Mouse (Mus musculus): ENCODE results near the gene Ttc8. TPM values are rescaled to one million over a fixed set of nuclear protein-coding genes. Genes with fewer than 3 reads are reported as not detected.

The Ttc8 gene
- polyA plus RNA-seq (2012; rRNA removed), result 36.1 and 38.7 TPM in 2 replicates

DNA sequence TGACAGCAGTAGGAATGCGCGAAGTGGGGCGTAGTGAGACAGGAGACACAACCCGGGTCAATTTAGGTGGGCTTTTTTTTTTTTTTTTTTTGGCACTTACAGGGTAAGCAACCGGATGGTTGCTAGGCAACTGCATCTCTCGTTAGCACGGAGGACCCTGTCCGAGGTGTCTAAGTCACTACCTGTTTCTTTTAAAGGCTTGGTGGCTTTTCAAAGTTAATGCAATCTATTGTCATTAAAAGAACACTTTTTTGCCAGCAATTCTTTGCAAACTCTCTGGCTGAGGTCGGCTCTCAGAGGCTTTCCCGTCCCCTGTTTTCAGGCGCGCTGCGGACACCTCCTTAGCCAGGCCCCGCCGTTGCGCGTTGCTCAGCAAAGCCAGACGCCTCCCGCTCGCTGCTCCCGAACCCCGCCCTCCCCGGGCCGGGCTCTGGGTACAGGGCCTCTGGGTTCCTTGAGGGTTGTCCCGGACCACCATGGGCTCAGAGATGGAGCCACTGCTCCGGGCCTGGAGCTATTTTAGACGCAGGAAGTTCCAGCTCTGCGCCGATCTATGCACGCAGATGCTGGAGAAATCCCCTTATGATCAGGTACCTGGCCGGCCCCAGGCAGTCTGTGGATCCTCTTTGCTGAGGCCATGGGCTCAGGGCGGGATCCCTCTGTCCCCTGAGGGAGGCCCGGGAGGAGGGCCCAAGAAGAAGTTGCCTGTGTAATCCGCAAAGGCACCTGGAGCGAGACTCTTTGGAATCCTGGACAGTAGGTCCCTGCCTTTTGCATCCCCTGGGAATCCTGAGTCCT is at the start of gene Ttc8:
Gene Ttc8, plus strand, starts transcription at position 381 of the 798 bp plus-strand sequence.
- WGBS, result under 1% methylated on average over 35 of the region's 35 CpGs
- Histone ChIP-seq H3K27me3 (replicated peaks; ENCODE audit: control insufficient read depth, insufficient read depth, low read length) (no peaks in the 10 kb centered on the region), H3K27ac (ENCODE audit: insufficient read depth, low read depth, low read length) (peak within 1 kb of the TSS; percentile 93), H3K4me1 (ENCODE audit: control insufficient read depth, insufficient read depth, low read length) (no peaks in the 10 kb centered on the region; the same call in 1 of the 2 replicates), H3K36me3 (ENCODE audit: control insufficient read depth, insufficient read depth, low read length) (no peaks in the 10 kb centered on the region), H3K4me3 (ENCODE audit: insufficient read depth, low read depth, low read length) (peak within 1 kb of the TSS; percentile 95)
- TF ChIP-seq POLR2A (IDR thresholded peaks at IDR 0.05; ENCODE audit: low read depth, low read length), result no peak
- DNase-seq, result peak; percentile 90

DNA sequence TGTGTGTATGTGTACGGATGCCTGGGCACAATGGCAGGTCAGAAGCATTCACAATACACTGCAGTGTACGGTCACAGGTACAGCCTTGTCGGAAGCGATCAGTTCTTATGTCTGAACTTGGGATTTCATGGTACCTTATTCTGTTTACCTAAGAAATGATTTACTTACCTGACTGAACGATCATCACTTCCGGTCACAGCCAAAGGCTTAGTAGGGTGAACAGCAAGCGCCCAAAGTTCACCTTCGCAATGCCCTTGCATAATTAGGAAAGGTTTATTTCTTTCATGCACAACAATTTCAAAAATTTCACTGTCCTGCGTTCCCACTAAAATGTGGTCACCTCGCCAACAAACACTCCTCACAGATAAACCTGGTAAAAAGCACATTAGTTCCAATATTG is 47.5 kb upstream of the Ttc8 start:
- Histone ChIP-seq H3K36me3 (ENCODE audit: control insufficient read depth, insufficient read depth, low read length) (no peaks in the 10 kb centered on the region; the same call in 1 of the 2 replicates), H3K4me3 (ENCODE audit: insufficient read depth, low read depth, low read length) (no peak overlapping the region), H3K27me3 (replicated peaks; ENCODE audit: control insufficient read depth, insufficient read depth, low read length) (no peaks in the 10 kb centered on the region), H3K4me1 (ENCODE audit: control insufficient read depth, insufficient read depth, low read length) (no peaks in the 10 kb centered on the region), H3K27ac (ENCODE audit: insufficient read depth, low read depth, low read length) (no peak overlapping the region)
- 51% methylated on average over 10 of the region's 10 CpGs for WGBS
- TF ChIP-seq CTCF (conservative IDR thresholded peaks at IDR 0.05; ENCODE audit: insufficient read depth, insufficient read length, low read depth, low read length) (no peak), POLR2A (IDR thresholded peaks at IDR 0.05; ENCODE audit: low read depth, low read length) (no peak)
- DNase-seq, result peak; percentile 66

DNA sequence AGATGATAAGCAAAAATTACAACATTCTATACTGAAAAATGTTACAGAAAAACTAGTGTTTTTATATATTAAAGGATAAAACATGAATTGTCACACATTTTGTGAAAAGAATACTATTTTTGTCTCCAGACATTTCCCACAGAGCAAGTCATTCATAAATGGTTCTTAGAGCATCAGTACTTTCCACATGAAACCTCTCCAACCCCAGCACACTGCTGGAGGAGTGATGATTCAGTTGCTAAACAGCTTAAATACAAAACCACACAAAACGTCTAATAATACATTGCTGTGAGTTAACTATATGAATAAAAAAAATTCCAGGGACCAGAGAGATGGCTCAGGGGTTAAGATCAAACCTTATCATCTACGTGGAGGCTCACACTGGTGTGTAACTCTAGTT is 45.2 kb upstream of the Ttc8 start:
- Histone ChIP-seq H3K27me3 (replicated peaks; ENCODE audit: control insufficient read depth, insufficient read depth, low read length) (no peaks in the 10 kb centered on the region), H3K4me3 (ENCODE audit: insufficient read depth, low read depth, low read length) (no peak overlapping the region), H3K36me3 (ENCODE audit: control insufficient read depth, insufficient read depth, low read length) (no peaks in the 10 kb centered on the region; the same call in 1 of the 2 replicates), H3K4me1 (ENCODE audit: control insufficient read depth, insufficient read depth, low read length) (no peaks in the 10 kb centered on the region), H3K27ac (ENCODE audit: insufficient read depth, low read depth, low read length) (no peak overlapping the region)
- no peak for DNase-seq
- no peak for TF ChIP-seq CTCF (conservative IDR thresholded peaks at IDR 0.05; ENCODE audit: insufficient read depth, insufficient read length, low read depth, low read length)
- TF ChIP-seq POLR2A (IDR thresholded peaks at IDR 0.05; ENCODE audit: low read depth, low read length), result no peak
- WGBS, result 72% methylated on average over 2 of the region's 2 CpGs

DNA sequence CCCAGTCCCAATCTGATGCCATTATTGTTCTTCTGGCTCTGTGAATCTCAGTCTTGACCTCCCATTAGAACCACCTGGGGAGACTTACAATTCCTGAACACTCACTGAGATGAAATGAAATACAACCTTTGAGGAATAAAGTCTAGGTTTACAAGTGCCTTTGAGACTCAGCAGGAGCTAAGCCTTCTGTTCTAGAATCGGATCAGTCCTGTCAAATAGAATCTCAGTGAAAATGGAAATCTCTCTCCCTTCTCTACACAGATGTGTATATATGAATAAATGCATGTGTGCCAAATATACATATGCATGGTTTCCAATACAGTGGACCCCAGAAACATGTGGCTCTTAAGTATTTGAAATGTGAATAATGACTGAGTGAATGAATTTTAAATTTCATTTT is 41.7 kb upstream of the Ttc8 start:
- H3K36me3 ChIP-seq (ENCODE audit: control insufficient read depth, insufficient read depth, low read length), result no peaks in the 10 kb centered on the region
- H3K27ac ChIP-seq (ENCODE audit: insufficient read depth, low read depth, low read length), result no peak overlapping the region
- H3K4me3 ChIP-seq (ENCODE audit: insufficient read depth, low read depth, low read length), result no peak overlapping the region
- H3K27me3 ChIP-seq (replicated peaks; ENCODE audit: control insufficient read depth, insufficient read depth, low read length), result no peaks in the 10 kb centered on the region
- no peak for TF ChIP-seq POLR2A (IDR thresholded peaks at IDR 0.05; ENCODE audit: low read depth, low read length)
- TF ChIP-seq CTCF (conservative IDR thresholded peaks at IDR 0.05; ENCODE audit: insufficient read depth, insufficient read length, low read depth, low read length), result no peak
- no peak for DNase-seq
- WGBS, result 79% methylated on average over 1 of the region's 1 CpGs
- H3K4me1 ChIP-seq (ENCODE audit: control insufficient read depth, insufficient read depth, low read length), result no peaks in the 10 kb centered on the region

DNA sequence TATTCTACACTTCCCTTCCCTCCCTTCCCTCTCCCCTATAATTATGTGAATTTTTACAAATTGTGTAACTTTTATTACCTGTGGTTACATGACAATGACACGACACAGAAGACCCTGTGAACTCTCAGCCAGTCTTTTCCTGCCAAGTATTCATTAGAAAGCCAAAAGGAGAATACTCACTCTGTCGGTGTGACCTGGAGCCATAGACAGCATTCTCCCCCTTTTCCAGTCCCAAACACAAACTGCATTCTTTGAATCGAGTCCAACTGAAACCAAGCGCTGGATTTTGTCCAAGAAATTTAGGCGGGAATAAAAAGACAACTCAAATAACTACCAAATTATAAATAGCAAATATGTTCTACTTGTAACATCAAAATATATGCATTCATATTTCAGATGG is 38.6 kb upstream of the Ttc8 start:
- TF ChIP-seq POLR2A (IDR thresholded peaks at IDR 0.05; ENCODE audit: low read depth, low read length) (no peak), CTCF (conservative IDR thresholded peaks at IDR 0.05; ENCODE audit: insufficient read depth, insufficient read length, low read depth, low read length) (no peak)
- Histone ChIP-seq H3K4me1 (ENCODE audit: control insufficient read depth, insufficient read depth, low read length) (peaks cover 3% of the 10 kb centered on the region; the same call in 1 of the 2 replicates), H3K27me3 (replicated peaks; ENCODE audit: control insufficient read depth, insufficient read depth, low read length) (no peaks in the 10 kb centered on the region), H3K36me3 (ENCODE audit: control insufficient read depth, insufficient read depth, low read length) (no peaks in the 10 kb centered on the region), H3K4me3 (ENCODE audit: insufficient read depth, low read depth, low read length) (no peak overlapping the region), H3K27ac (ENCODE audit: insufficient read depth, low read depth, low read length) (no peak overlapping the region)
- peak; percentile 17 for DNase-seq
- WGBS, result 14% methylated on average over 5 of the region's 5 CpGs

DNA sequence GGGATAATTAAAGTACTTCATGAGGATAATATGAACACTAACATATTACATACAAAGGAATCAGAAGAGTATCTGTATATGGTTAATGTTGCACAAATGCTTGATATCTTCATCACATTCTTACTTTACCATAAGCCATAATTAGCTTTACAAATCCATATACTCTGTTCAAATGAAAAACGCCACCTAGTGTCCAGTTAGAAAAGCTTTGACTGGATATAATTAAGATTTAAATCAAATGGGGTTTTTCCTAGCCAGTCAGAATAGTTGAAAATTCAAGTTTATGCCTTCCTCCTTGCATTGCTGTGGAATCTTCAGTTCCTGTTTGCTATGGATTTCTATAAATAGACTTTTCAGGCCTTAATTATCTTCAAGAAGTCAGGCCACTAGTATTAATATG is 35.9 kb upstream of the Ttc8 start:
- WGBS, result 7% methylated on average over 1 of the region's 1 CpGs
- no peak for TF ChIP-seq POLR2A (IDR thresholded peaks at IDR 0.05; ENCODE audit: low read depth, low read length)
- no peak for TF ChIP-seq CTCF (conservative IDR thresholded peaks at IDR 0.05; ENCODE audit: insufficient read depth, insufficient read length, low read depth, low read length)
- Histone ChIP-seq H3K4me1 (ENCODE audit: control insufficient read depth, insufficient read depth, low read length) (peaks cover 3% of the 10 kb centered on the region; the same call in 1 of the 2 replicates), H3K4me3 (ENCODE audit: insufficient read depth, low read depth, low read length) (no peak overlapping the region), H3K36me3 (ENCODE audit: control insufficient read depth, insufficient read depth, low read length) (no peaks in the 10 kb centered on the region), H3K27ac (ENCODE audit: insufficient read depth, low read depth, low read length) (no peak overlapping the region), H3K27me3 (replicated peaks; ENCODE audit: control insufficient read depth, insufficient read depth, low read length) (no peaks in the 10 kb centered on the region)
- no peak for DNase-seq

DNA sequence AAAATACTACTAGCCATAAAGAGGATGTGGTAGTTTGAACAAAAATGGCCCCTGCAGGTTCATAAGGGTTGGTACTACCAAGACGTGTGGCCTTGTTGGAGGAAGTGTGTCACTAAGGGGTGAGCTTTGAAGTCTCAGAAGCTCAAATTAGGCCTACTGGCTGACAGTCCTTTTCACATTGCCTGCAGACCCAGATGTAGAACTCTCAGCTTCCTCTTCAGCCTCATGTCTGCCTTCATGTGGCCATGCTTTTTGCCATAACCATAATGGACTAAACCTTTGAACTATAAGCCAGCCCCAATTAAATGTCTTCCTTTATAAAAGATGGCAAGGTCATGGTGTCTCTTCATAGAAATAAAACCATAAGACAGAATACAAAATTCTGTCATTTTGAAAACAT is 23.6 kb upstream of the Ttc8 start:
- 70% methylated on average over 1 of the region's 1 CpGs for WGBS
- Histone ChIP-seq H3K27me3 (replicated peaks; ENCODE audit: control insufficient read depth, insufficient read depth, low read length) (no peaks in the 10 kb centered on the region), H3K4me1 (ENCODE audit: control insufficient read depth, insufficient read depth, low read length) (no peaks in the 10 kb centered on the region), H3K36me3 (ENCODE audit: control insufficient read depth, insufficient read depth, low read length) (no peaks in the 10 kb centered on the region), H3K27ac (ENCODE audit: insufficient read depth, low read depth, low read length) (no peak overlapping the region), H3K4me3 (ENCODE audit: insufficient read depth, low read depth, low read length) (no peak overlapping the region)
- no peak for DNase-seq
- TF ChIP-seq CTCF (conservative IDR thresholded peaks at IDR 0.05; ENCODE audit: insufficient read depth, insufficient read length, low read depth, low read length) (no peak), POLR2A (IDR thresholded peaks at IDR 0.05; ENCODE audit: low read depth, low read length) (no peak)

Data from kidney, adult 2 months (tissue).